Mouse (Mus musculus): ENCODE results near the gene Sema3b. TPM values are rescaled to one million over a fixed set of nuclear protein-coding genes. Genes with fewer than 3 reads are reported as not detected.

Sema3b gene
- polyA plus RNA-seq, 1 experiment from 2014 or later, result 2.6 TPM

Other genes starting within 250 kb of the Sema3b start
- gene Cacna2d2, start 209.6 kb downstream of the Sema3b start, polyA plus RNA-seq (2016; fragmentation: Nextera tagmentation; extraction: Ambion mirVana), result 3.3 and 3.4 TPM in 2 replicates
- 43.3 and 45.0 TPM in 2 replicates for gene Tmem115, start 75.3 kb downstream of the Sema3b start, polyA plus RNA-seq (2016; fragmentation: Nextera tagmentation; extraction: Ambion mirVana)
- gene Cyb561d2, start 67.0 kb downstream of the Sema3b start, polyA plus RNA-seq (2016; fragmentation: Nextera tagmentation; extraction: Ambion mirVana), result 17.7 and 18.9 TPM in 2 replicates
- gene Nprl2, start 67.0 kb downstream of the Sema3b start, polyA plus RNA-seq (2016; fragmentation: Nextera tagmentation; extraction: Ambion mirVana), result 43.1 and 46.3 TPM in 2 replicates
- gene Zmynd10, start 61.9 kb downstream of the Sema3b start, polyA plus RNA-seq (2016; fragmentation: Nextera tagmentation; extraction: Ambion mirVana), result 1.0 and 2.2 TPM in 2 replicates
- 40.0 and 45.7 TPM in 2 replicates for gene Rassf1, start 57.7 kb downstream of the Sema3b start, polyA plus RNA-seq (2016; fragmentation: Nextera tagmentation; extraction: Ambion mirVana)
- 77.2 and 79.9 TPM in 2 replicates for gene Tusc2, start 46.0 kb downstream of the Sema3b start, polyA plus RNA-seq (2016; fragmentation: Nextera tagmentation; extraction: Ambion mirVana)
- 108 and 110 TPM in 2 replicates for gene Hyal2, start 41.3 kb downstream of the Sema3b start, polyA plus RNA-seq (2016; fragmentation: Nextera tagmentation; extraction: Ambion mirVana)
- 6.9 and 8.4 TPM in 2 replicates for gene Hyal1, start 32.3 kb downstream of the Sema3b start, polyA plus RNA-seq (2016; fragmentation: Nextera tagmentation; extraction: Ambion mirVana)
- 13.7 and 14.2 TPM in 2 replicates for gene Naa80, start 30.3 kb downstream of the Sema3b start, polyA plus RNA-seq (2016; fragmentation: Nextera tagmentation; extraction: Ambion mirVana)
- 0.80 and 1.2 TPM in 2 replicates for gene Hyal3, start 28.4 kb downstream of the Sema3b start, polyA plus RNA-seq (2016; fragmentation: Nextera tagmentation; extraction: Ambion mirVana)
- 22.1 and 26.3 TPM in 2 replicates for gene Ifrd2, start 21.6 kb downstream of the Sema3b start, polyA plus RNA-seq (2016; fragmentation: Nextera tagmentation; extraction: Ambion mirVana)
- gene Gnai2, start 26.1 kb upstream of the Sema3b start, polyA plus RNA-seq (2016; fragmentation: Nextera tagmentation; extraction: Ambion mirVana), result 570 and 587 TPM in 2 replicates
- gene Slc38a3, start 60.3 kb upstream of the Sema3b start, polyA plus RNA-seq (2016; fragmentation: Nextera tagmentation; extraction: Ambion mirVana), result 8.5 and 10.6 TPM in 2 replicates
- 1.7 and 2.1 TPM in 2 replicates for gene Gnat1, start 70.5 kb upstream of the Sema3b start, polyA plus RNA-seq (2016; fragmentation: Nextera tagmentation; extraction: Ambion mirVana)
- 13.2 and 15.2 TPM in 2 replicates for gene Sema3f, start 101.2 kb upstream of the Sema3b start, polyA plus RNA-seq (2016; fragmentation: Nextera tagmentation; extraction: Ambion mirVana)
- gene Rbm5, start 161.8 kb upstream of the Sema3b start, polyA plus RNA-seq (2016; fragmentation: Nextera tagmentation; extraction: Ambion mirVana), result 232 and 237 TPM in 2 replicates